In genomic region chr9:24696405-24696778, GRCm38 (mm10) we compare ENCODE assay signal across 8 mouse cellular contexts. TPM values are rescaled to one million over a fixed set of nuclear protein-coding genes. Genes with fewer than 3 reads are reported as not detected.
DNase-seq lines count a peak whose midpoint lies in the region; ATAC-seq and TF ChIP-seq lines count a peak whose summit lies in the region.
"Had no signal": no experiment of that assay in that cellular context is flagged by ENCODE, and none has a peak within 500 bp of the region (broad histone marks: within the 10 kb centered on the region; RNA-seq: fewer than 3 reads in every experiment).

No protein-coding gene starts in this region.

- WGBS in forebrain, embryonic 15.5 days: 17% methylated on average over 9 of the region's 9 CpGs
- WGBS in limb, embryonic 14.5 days: 15% methylated on average over 9 of the region's 9 CpGs
- 14% methylated on average over 9 of the region's 9 CpGs for WGBS in stomach, embryonic 16.5 days

- peak; percentile 4 for DNase-seq in lung, postnatal 10 days
- DNase-seq in lung, adult 18-20 months: no peak
- DNase-seq in limb, embryonic 14.5 days (ENCODE audit: low spot score): no peak
- DNase-seq in thymus, postnatal 36 days: no peak
- DNase-seq in right cerebral cortex, postnatal 25 days: no peak
- DNase-seq: kidney, adult 18-20 months had no signal

- H3K27ac ChIP-seq in forebrain, embryonic 15.5 days (replicated peaks): no peak overlapping the region
- no peak overlapping the region for H3K27ac ChIP-seq in limb, embryonic 14.5 days (replicated peaks; ENCODE audit: low read depth, low read length)
- H3K27ac ChIP-seq in stomach, embryonic 16.5 days (ENCODE audit: low read length): no peak overlapping the region

- no peak for ATAC-seq in forebrain, embryonic 15.5 days (replicated peaks)
- no peak for ATAC-seq in limb, embryonic 14.5 days (ENCODE audit: low FRiP score, low read depth)
- ATAC-seq in stomach, embryonic 16.5 days (ENCODE audit: insufficient read depth, low FRiP score): no peak

- TF ChIP-seq POLR2A in limb, embryonic 14.5 days (IDR thresholded peaks at IDR 0.05; ENCODE audit: borderline replicate concordance, extremely low read depth, insufficient read depth, insufficient read length): no peak

- no peaks in the 10 kb centered on the region for H3K9me3 ChIP-seq in forebrain, embryonic 15.5 days
- no peaks in the 10 kb centered on the region for H3K9me3 ChIP-seq in limb, embryonic 14.5 days (ENCODE audit: control insufficient read depth, low read length)
- no peaks in the 10 kb centered on the region for H3K9me3 ChIP-seq in stomach, embryonic 16.5 days (replicated peaks; ENCODE audit: control insufficient read depth, low read length)

- H3K9ac ChIP-seq in forebrain, embryonic 15.5 days (replicated peaks): peak overlapping the region; percentile 55
- 0 out of 2 replicates have a peak overlapping the region, but pooled peaks have one; percentile 49 for H3K9ac ChIP-seq in limb, embryonic 14.5 days (ENCODE audit: low read depth, low read length, severe bottlenecking)
- peak overlapping the region; percentile 54 for H3K9ac ChIP-seq in stomach, embryonic 16.5 days (ENCODE audit: low read length)

- peaks cover 10% of the 10 kb centered on the region for H3K4me1 ChIP-seq in forebrain, embryonic 15.5 days
- H3K4me1 ChIP-seq in limb, embryonic 14.5 days (ENCODE audit: control insufficient read depth, insufficient read depth, low read length): no peaks in the 10 kb centered on the region
- H3K4me1 ChIP-seq in stomach, embryonic 16.5 days (ENCODE audit: control insufficient read depth, insufficient read depth, low read length): peaks cover 7% of the 10 kb centered on the region; the same call in 1 of the 2 replicates

- H3K36me3 ChIP-seq in forebrain, embryonic 15.5 days: no peaks in the 10 kb centered on the region
- H3K36me3 ChIP-seq in limb, embryonic 14.5 days (ENCODE audit: control insufficient read depth, insufficient read depth, low read length): no peaks in the 10 kb centered on the region
- H3K36me3 ChIP-seq in stomach, embryonic 16.5 days (ENCODE audit: control insufficient read depth, insufficient read depth, low read length): no peaks in the 10 kb centered on the region

- H3K4me2 ChIP-seq in forebrain, embryonic 15.5 days (replicated peaks): peak overlapping the region; percentile 99
- H3K4me2 ChIP-seq in limb, embryonic 14.5 days (replicated peaks; ENCODE audit: low read depth, low read length, severe bottlenecking): peak overlapping the region; percentile 82
- peak overlapping the region; percentile 69 for H3K4me2 ChIP-seq in stomach, embryonic 16.5 days (ENCODE audit: low read depth, low read length)

- 0 out of 2 replicates have a peak, but pooled peaks cover 2% of the 10 kb centered on the region for H3K27me3 ChIP-seq in forebrain, embryonic 15.5 days
- H3K27me3 ChIP-seq in limb, embryonic 14.5 days (ENCODE audit: control insufficient read depth, insufficient read depth, low read length): no peaks in the 10 kb centered on the region
- H3K27me3 ChIP-seq in stomach, embryonic 16.5 days (ENCODE audit: control insufficient read depth, insufficient read depth, low read length): peaks cover 9% of the 10 kb centered on the region; the same call in 1 of the 2 replicates

- peak overlapping the region; percentile 58 for H3K4me3 ChIP-seq in forebrain, embryonic 15.5 days
- peak overlapping the region; percentile 40 for H3K4me3 ChIP-seq in limb, embryonic 14.5 days (replicated peaks; ENCODE audit: low read length)
- peak overlapping the region; percentile 36 for H3K4me3 ChIP-seq in stomach, embryonic 16.5 days (replicated peaks; ENCODE audit: low read length)

RNA-seq across cellular contexts. Expression of gene Dpy19l2, which starts 0.3 kb away (rescaled TPM):
- polyA plus RNA-seq in forebrain, embryonic 15.5 days (2015; fragmentation: Nextera tagmentation; extraction: Ambion mirVana): 0.26 and 0.32 TPM in 2 replicates
- polyA plus RNA-seq in limb, embryonic 14.5 days (2012; rRNA removed): 0.03 and 0.08 TPM in 2 replicates
- polyA plus RNA-seq in limb, embryonic 14.5 days (2014; fragmentation: Nextera tagmentation; extraction: Ambion mirVana): 0.07 and 0.10 TPM in 2 replicates
- 0.04 TPM in 1 of 2 replicates, not detected in the other for polyA plus RNA-seq in stomach, embryonic 16.5 days (2015; fragmentation: Nextera tagmentation; extraction: Ambion mirVana)
